Mouse (Mus musculus) midbrain, embryonic 10.5 days (tissue): ENCODE measurements around the gene Cpne6. TPM values are rescaled to one million over a fixed set of nuclear protein-coding genes. Genes with fewer than 3 reads are reported as not detected.

Experiments used
- DNase-seq: peaks from one replicate; pipeline ENCODE4 v3.0.0-alpha.2; 2017; ENCODE audit warnings: low spot score
- H3K27ac ChIP-seq: fragments of 300-500 bp; sonication (generic); replicated peaks from 2 replicates; pipeline ENCODE4 v1.5.1; 2016; ENCODE audit warnings: mild to moderate bottlenecking
- H3K27me3 ChIP-seq: fragments of 300-500 bp; sonication (generic); 2 replicates; pipeline ENCODE4 v1.6.1; 2016; ENCODE audit warnings: low read depth, mild to moderate bottlenecking; ENCODE audit not compliant: poor library complexity, severe bottlenecking
- H3K36me3 ChIP-seq: fragments of 300-500 bp; sonication (generic); 2 replicates; pipeline ENCODE4 v1.6.1; 2016; ENCODE audit warnings: mild to moderate bottlenecking, moderate library complexity
- H3K4me1 ChIP-seq: fragments of 300-500 bp; sonication (generic); 2 replicates; pipeline ENCODE4 v1.6.1; 2016
- H3K4me3 ChIP-seq: fragments of 300-500 bp; sonication (generic); 2 replicates; pipeline ENCODE4 v1.5.1; 2016; ENCODE audit warnings: mild to moderate bottlenecking, moderate library complexity
- H3K9me3 ChIP-seq: fragments of 300-500 bp; sonication (generic); replicated peaks from 2 replicates; pipeline ENCODE4 v1.6.1; 2016; ENCODE audit warnings: mild to moderate bottlenecking
- WGBS: fragments of 180-500 bp; shearing (Covaris S2); methylation state at CpG from one replicate; pipeline ENCODE4 v1.1.7; 2016; 5-methylcytosine and 5-hydroxymethylcytosine counted together
- polyA plus RNA-seq: library from polyadenylated mRNA; unstranded; fragments of >200 nt; fragmentation: Nextera tagmentation; extraction: Ambion mirVana; gene quantifications from 2 replicates; pipeline ENCODE4 v1.2.1, GENCODE M21; 2016

Cpne6 gene
- 0.36 and 0.48 TPM in 2 replicates for polyA plus RNA-seq

- Histone ChIP-seq H3K27me3 (0 out of 2 replicates have a peak, but pooled peaks cover 12% of the 10 kb centered on the region), H3K4me1 (peaks cover 14% of the 10 kb centered on the region), H3K4me3 (no peak within 1 kb of the TSS), H3K36me3 (peaks cover 3% of the 10 kb centered on the region; the same call in 1 of the 2 replicates), H3K27ac (peak within 1 kb of the TSS; percentile 38; the same call in 1 of the 2 replicates), H3K9me3 (no peaks in the 10 kb centered on the region)
- WGBS, result 85% methylated on average over 18 of the region's 22 CpGs
- DNase-seq, result no peak
Measured at GRCm38 (mm10) chr14:55510125-55510731, at the start of gene Cpne6. Gene Cpne6, plus strand, starts transcription at chr14:55510445.

GRCm38 (mm10) chr14:55461757-55462156 is 48.5 kb upstream of the Cpne6 start:
- Histone ChIP-seq H3K27me3 (no peaks in the 10 kb centered on the region), H3K9me3 (no peaks in the 10 kb centered on the region), H3K4me1 (no peaks in the 10 kb centered on the region), H3K4me3 (no peak overlapping the region), H3K27ac (no peak overlapping the region), H3K36me3 (no peaks in the 10 kb centered on the region)
- 67% methylated on average over 4 of the region's 4 CpGs for WGBS
- DNase-seq, result no peak

GRCm38 (mm10) chr14:55466481-55466880 is 43.8 kb upstream of the Cpne6 start:
- no peak for DNase-seq
- 80% methylated on average over 4 of the region's 4 CpGs for WGBS
- Histone ChIP-seq H3K36me3 (no peaks in the 10 kb centered on the region), H3K4me3 (no peak overlapping the region), H3K27me3 (no peaks in the 10 kb centered on the region; the same call in 1 of the 2 replicates), H3K27ac (no peak overlapping the region), H3K9me3 (no peaks in the 10 kb centered on the region), H3K4me1 (peaks cover 10% of the 10 kb centered on the region)

- Histone ChIP-seq H3K36me3 (no peaks in the 10 kb centered on the region), H3K27me3 (no peaks in the 10 kb centered on the region; the same call in 1 of the 2 replicates), H3K27ac (no peak overlapping the region), H3K9me3 (no peaks in the 10 kb centered on the region), H3K4me1 (peaks cover 15% of the 10 kb centered on the region), H3K4me3 (no peak overlapping the region)
- no peak for DNase-seq
- WGBS, result 88% methylated on average over 7 of the region's 7 CpGs
Measured at GRCm38 (mm10) chr14:55467108-55467507, 43.1 kb upstream of the Cpne6 start.

- H3K9me3 ChIP-seq, result no peaks in the 10 kb centered on the region
- H3K27me3 ChIP-seq, result no peaks in the 10 kb centered on the region; the same call in 1 of the 2 replicates
- peaks cover 15% of the 10 kb centered on the region for H3K4me1 ChIP-seq
- no peak overlapping the region for H3K4me3 ChIP-seq
- H3K27ac ChIP-seq, result no peak overlapping the region
- WGBS, result 88% methylated on average over 2 of the region's 2 CpGs
- no peak for DNase-seq
- H3K36me3 ChIP-seq, result no peaks in the 10 kb centered on the region
Measured at GRCm38 (mm10) chr14:55468301-55468741, 41.9 kb upstream of the Cpne6 start.

GRCm38 (mm10) chr14:55469041-55469440 is 41.2 kb upstream of the Cpne6 start:
- no peaks in the 10 kb centered on the region for H3K9me3 ChIP-seq
- H3K4me3 ChIP-seq, result no peak overlapping the region
- H3K36me3 ChIP-seq, result no peaks in the 10 kb centered on the region
- DNase-seq, result no peak
- H3K4me1 ChIP-seq, result peaks cover 15% of the 10 kb centered on the region
- H3K27me3 ChIP-seq, result no peaks in the 10 kb centered on the region; the same call in 1 of the 2 replicates
- 90% methylated on average over 2 of the region's 2 CpGs for WGBS
- H3K27ac ChIP-seq, result no peak overlapping the region

GRCm38 (mm10) chr14:55469821-55470220 is 40.4 kb upstream of the Cpne6 start:
- no peaks in the 10 kb centered on the region; the same call in 1 of the 2 replicates for H3K27me3 ChIP-seq
- H3K4me3 ChIP-seq, result no peak overlapping the region
- H3K4me1 ChIP-seq, result peaks cover 15% of the 10 kb centered on the region
- no peak overlapping the region for H3K27ac ChIP-seq
- DNase-seq, result no peak
- no peaks in the 10 kb centered on the region for H3K36me3 ChIP-seq
- 83% methylated on average over 6 of the region's 6 CpGs for WGBS
- H3K9me3 ChIP-seq, result no peaks in the 10 kb centered on the region

- H3K36me3 ChIP-seq, result no peaks in the 10 kb centered on the region
- H3K4me3 ChIP-seq, result no peak overlapping the region
- H3K9me3 ChIP-seq, result no peaks in the 10 kb centered on the region
- no peak overlapping the region for H3K27ac ChIP-seq
- DNase-seq, result no peak
- WGBS, result 20% methylated on average over 10 of the region's 10 CpGs
- H3K4me1 ChIP-seq, result peaks cover 15% of the 10 kb centered on the region
- H3K27me3 ChIP-seq, result no peaks in the 10 kb centered on the region; the same call in 1 of the 2 replicates
Measured at GRCm38 (mm10) chr14:55470806-55471205, 39.4 kb upstream of the Cpne6 start.

- peaks cover 27% of the 10 kb centered on the region for H3K4me1 ChIP-seq
- H3K4me3 ChIP-seq, result no peak overlapping the region
- DNase-seq, result no peak
- WGBS, result 51% methylated on average over 2 of the region's 2 CpGs
- no peaks in the 10 kb centered on the region for H3K9me3 ChIP-seq
- H3K36me3 ChIP-seq, result no peaks in the 10 kb centered on the region
- no peaks in the 10 kb centered on the region for H3K27me3 ChIP-seq
- H3K27ac ChIP-seq, result no peak overlapping the region
Measured at GRCm38 (mm10) chr14:55475654-55476053, 34.6 kb upstream of the Cpne6 start.

GRCm38 (mm10) chr14:55477421-55477820 is 32.8 kb upstream of the Cpne6 start:
- Histone ChIP-seq H3K27ac (no peak overlapping the region), H3K4me1 (peaks cover 16% of the 10 kb centered on the region), H3K4me3 (no peak overlapping the region), H3K27me3 (no peaks in the 10 kb centered on the region), H3K36me3 (no peaks in the 10 kb centered on the region), H3K9me3 (no peaks in the 10 kb centered on the region)
- no peak for DNase-seq
- WGBS, result 92% methylated on average over 1 of the region's 1 CpGs

- H3K36me3 ChIP-seq, result no peaks in the 10 kb centered on the region
- H3K4me3 ChIP-seq, result peak overlapping the region; percentile 72
- H3K27me3 ChIP-seq, result no peaks in the 10 kb centered on the region
- H3K4me1 ChIP-seq, result peaks cover 16% of the 10 kb centered on the region
- H3K27ac ChIP-seq, result no peak overlapping the region
- 92% methylated on average over 5 of the region's 5 CpGs for WGBS
- no peaks in the 10 kb centered on the region for H3K9me3 ChIP-seq
- no peak for DNase-seq
Measured at GRCm38 (mm10) chr14:55477829-55478228, 32.4 kb upstream of the Cpne6 start.

- DNase-seq, result peak; percentile 81
- WGBS, result 1% methylated on average over 38 of the region's 38 CpGs
- H3K36me3 ChIP-seq, result no peaks in the 10 kb centered on the region
- peak within 1 kb of the TSS; percentile 72 for H3K4me3 ChIP-seq
- no peaks in the 10 kb centered on the region for H3K9me3 ChIP-seq
- peaks cover 16% of the 10 kb centered on the region for H3K4me1 ChIP-seq
- H3K27ac ChIP-seq, result peak within 1 kb of the TSS; percentile 92
- no peaks in the 10 kb centered on the region for H3K27me3 ChIP-seq
Measured at GRCm38 (mm10) chr14:55478651-55479599, 31.3 kb upstream of the Cpne6 start, which contains the start of gene Dhrs4. Gene Dhrs4, plus strand, starts transcription at chr14:55478758.
